Mouse (Mus musculus) lung, embryonic 16.5 days (tissue): ENCODE measurements around the gene Elovl6. TPM values are rescaled to one million over a fixed set of nuclear protein-coding genes. Genes with fewer than 3 reads are reported as not detected.

Experiments
- ATAC-seq: fragments of 200-750 bp; cut with Nextera tagmentation; 2 replicates; pipeline ENCODE4 v1.8.0; 2017; ENCODE audit warnings: low read depth, mild to moderate bottlenecking, moderate library complexity
- H3K27ac ChIP-seq: fragments of 300-500 bp; sonication (generic); 2 replicates; pipeline ENCODE4 v1.5.1; 2014; ENCODE audit warnings: mild to moderate bottlenecking, control low read depth, low read length
- H3K27me3 ChIP-seq: fragments of 300-500 bp; sonication (generic); 2 replicates; pipeline ENCODE4 v1.6.1; 2014; ENCODE audit warnings: low read depth, low read length, mixed read lengths; ENCODE audit not compliant: control insufficient read depth, insufficient read depth
- H3K36me3 ChIP-seq: fragments of 300-500 bp; sonication (generic); 2 replicates; pipeline ENCODE4 v1.6.1; 2014; ENCODE audit warnings: low read length; ENCODE audit not compliant: control insufficient read depth, insufficient read depth
- H3K4me1 ChIP-seq: fragments of 300-500 bp; sonication (generic); replicated peaks from 2 replicates; pipeline ENCODE4 v1.6.1; 2014; ENCODE audit warnings: low read length, mixed read lengths; ENCODE audit not compliant: control insufficient read depth, insufficient read depth
- H3K4me2 ChIP-seq: fragments of 300-500 bp; sonication (generic); 2 replicates; pipeline ENCODE4 v1.6.1; 2014; ENCODE audit warnings: low read depth, low read length, control low read depth
- H3K4me3 ChIP-seq: fragments of 300-500 bp; sonication (generic); 2 replicates; pipeline ENCODE4 v1.5.1; 2014; ENCODE audit warnings: mild to moderate bottlenecking, low read length, control low read depth
- H3K9ac ChIP-seq: fragments of 300-500 bp; sonication (generic); 2 replicates; pipeline ENCODE4 v1.6.1; 2014; ENCODE audit warnings: low read length, control low read depth
- H3K9me3 ChIP-seq: fragments of 300-500 bp; sonication (generic); 2 replicates; pipeline ENCODE4 v1.6.1; 2016; ENCODE audit warnings: low read length; ENCODE audit not compliant: control insufficient read depth
- WGBS: fragments of 180-500 bp; shearing (Covaris S2); extraction: QIAGEN DNeasy Blood & Tissue Kit; methylation state at CpG from one replicate; pipeline ENCODE4 v1.1.7; 2014; 5-methylcytosine and 5-hydroxymethylcytosine counted together
- polyA plus RNA-seq: library from polyadenylated mRNA; unstranded; fragments of >200 nt; fragmentation: Nextera tagmentation; extraction: Ambion mirVana; gene quantifications from 2 replicates; pipeline ENCODE4 v1.2.1, GENCODE M21; 2015

The Elovl6 gene
- polyA plus RNA-seq, 1 experiment from 2014 or later, result 12.3 TPM

DNA sequence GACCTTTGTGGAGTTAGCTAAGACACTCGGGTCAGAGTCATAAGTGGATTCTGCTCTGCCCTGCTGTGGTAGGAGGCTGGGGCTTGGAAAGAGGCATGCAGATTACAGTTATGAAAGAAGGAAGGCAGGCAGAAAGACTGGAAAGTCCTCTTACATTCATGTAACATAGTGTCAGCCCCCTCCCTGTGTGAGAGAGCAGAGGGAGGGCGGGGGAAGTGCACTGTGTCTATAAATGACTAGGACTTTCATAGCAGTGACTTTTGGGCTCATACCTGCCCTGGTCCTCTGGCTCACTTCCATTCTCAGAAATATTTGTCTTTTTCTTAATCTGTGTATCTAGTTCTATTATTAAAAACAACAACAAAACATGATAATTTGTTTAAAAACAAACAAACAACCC is 33.9 kb downstream of the Elovl6 start:
- Histone ChIP-seq H3K36me3 (no peaks in the 10 kb centered on the region), H3K27me3 (no peaks in the 10 kb centered on the region), H3K9ac (no peak overlapping the region), H3K4me2 (no peak overlapping the region), H3K27ac (no peak overlapping the region), H3K9me3 (no peaks in the 10 kb centered on the region), H3K4me1 (no peaks in the 10 kb centered on the region), H3K4me3 (no peak overlapping the region)
- WGBS, result 78% methylated on average over 2 of the region's 2 CpGs
- ATAC-seq, result no peak

DNA sequence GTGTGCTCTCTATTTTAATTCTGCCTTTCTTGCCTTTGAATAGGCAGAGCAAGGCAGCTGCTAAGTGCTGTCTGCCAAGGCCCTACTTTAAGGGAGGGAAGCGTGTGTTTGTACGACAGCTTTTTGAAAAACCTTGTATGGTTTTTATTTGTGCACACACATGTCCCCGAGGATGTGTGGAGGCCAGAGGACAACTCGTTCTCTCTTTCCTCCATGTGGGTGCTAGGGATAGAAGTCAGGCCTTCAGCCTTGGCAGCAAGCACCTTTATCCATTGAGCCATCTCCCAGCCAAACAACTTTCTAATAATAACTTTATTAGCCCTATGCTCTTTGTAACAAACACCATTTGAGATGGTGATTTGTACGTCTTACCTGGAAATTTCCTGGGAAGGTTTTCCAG is 34.7 kb downstream of the Elovl6 start:
- Histone ChIP-seq H3K36me3 (no peaks in the 10 kb centered on the region), H3K4me2 (no peak overlapping the region), H3K9me3 (no peaks in the 10 kb centered on the region), H3K27me3 (no peaks in the 10 kb centered on the region), H3K4me3 (no peak overlapping the region), H3K9ac (no peak overlapping the region), H3K4me1 (no peaks in the 10 kb centered on the region), H3K27ac (no peak overlapping the region)
- ATAC-seq, result no peak
- 61% methylated on average over 5 of the region's 5 CpGs for WGBS

DNA sequence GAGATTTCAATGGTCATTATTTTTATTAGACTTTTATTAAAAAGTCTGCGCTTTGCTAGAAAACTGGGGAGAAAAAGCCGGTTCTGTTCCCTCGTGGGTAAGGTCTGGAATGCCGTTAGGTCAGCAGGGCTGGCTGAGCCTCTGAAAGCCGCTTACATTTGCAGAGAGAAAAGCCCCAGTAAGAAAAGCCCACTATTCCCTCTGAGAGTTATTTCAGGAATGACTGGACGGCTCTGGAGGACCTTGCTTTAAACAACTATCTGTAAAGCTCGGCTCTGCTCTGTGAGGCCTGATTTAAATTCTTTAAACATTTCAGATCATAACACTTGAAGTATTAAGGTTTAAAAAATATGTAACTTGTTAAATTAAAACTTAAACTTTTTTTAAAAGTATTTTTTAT is 36.4 kb downstream of the Elovl6 start:
- Histone ChIP-seq H3K4me3 (no peak overlapping the region), H3K9me3 (no peaks in the 10 kb centered on the region), H3K27ac (0 out of 2 replicates have a peak overlapping the region, but pooled peaks have one; percentile 21), H3K27me3 (no peaks in the 10 kb centered on the region), H3K36me3 (no peaks in the 10 kb centered on the region), H3K4me1 (no peaks in the 10 kb centered on the region), H3K9ac (no peak overlapping the region), H3K4me2 (no peak overlapping the region)
- ATAC-seq, result no peak
- 40% methylated on average over 7 of the region's 7 CpGs for WGBS

DNA sequence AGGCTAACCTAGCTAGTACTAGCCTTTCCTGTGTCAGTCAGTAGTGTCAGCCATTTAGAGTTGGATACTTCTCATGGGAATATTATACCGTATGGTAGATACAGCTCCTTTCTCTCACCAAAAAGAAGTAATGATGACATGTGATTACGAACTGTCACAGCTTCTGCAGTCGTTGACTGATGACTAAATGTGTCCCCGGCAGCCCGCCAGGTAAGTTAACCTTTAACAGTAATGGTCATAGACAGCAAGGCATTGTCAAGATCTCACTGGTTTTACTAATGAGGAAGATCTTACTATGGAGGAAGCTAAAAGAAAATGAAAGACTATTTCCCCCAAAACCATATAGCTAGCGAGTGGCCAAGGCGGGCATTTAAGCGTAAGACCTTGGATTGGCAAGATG is 38.8 kb downstream of the Elovl6 start:
- Histone ChIP-seq H3K27me3 (no peaks in the 10 kb centered on the region), H3K9me3 (no peaks in the 10 kb centered on the region), H3K27ac (no peak overlapping the region), H3K4me1 (no peaks in the 10 kb centered on the region), H3K36me3 (no peaks in the 10 kb centered on the region), H3K9ac (no peak overlapping the region), H3K4me3 (no peak overlapping the region), H3K4me2 (no peak overlapping the region)
- WGBS, result 95% methylated on average over 8 of the region's 8 CpGs
- no peak for ATAC-seq

- 94% methylated on average over 5 of the region's 5 CpGs for WGBS
- no peak overlapping the region for H3K4me2 ChIP-seq
Observed at GRCm38 (mm10) chr3:129571642-129572041, 39.5 kb downstream of the Elovl6 start.

GRCm38 (mm10) chr3:129572959-129573358 is 40.8 kb downstream of the Elovl6 start:
- no peak overlapping the region for H3K27ac ChIP-seq

More at GRCm38 (mm10) chr3:129571642-129572041, 39.5 kb downstream of the Elovl6 start:
- H3K9me3 ChIP-seq, result no peaks in the 10 kb centered on the region
- no peaks in the 10 kb centered on the region for H3K36me3 ChIP-seq
- H3K27ac ChIP-seq, result no peak overlapping the region
- no peak overlapping the region for H3K4me3 ChIP-seq
- no peak for ATAC-seq
- no peaks in the 10 kb centered on the region for H3K27me3 ChIP-seq
- H3K4me1 ChIP-seq, result no peaks in the 10 kb centered on the region
- H3K9ac ChIP-seq, result no peak overlapping the region

GRCm38 (mm10) chr3:129573609-129574008 is 41.5 kb downstream of the Elovl6 start:
- H3K4me2 ChIP-seq, result no peak overlapping the region
- H3K36me3 ChIP-seq, result no peaks in the 10 kb centered on the region
- no peaks in the 10 kb centered on the region for H3K27me3 ChIP-seq
- 84% methylated on average over 4 of the region's 4 CpGs for WGBS
- H3K4me1 ChIP-seq, result no peaks in the 10 kb centered on the region
- no peak overlapping the region for H3K4me3 ChIP-seq
- H3K27ac ChIP-seq, result no peak overlapping the region
- no peak overlapping the region for H3K9ac ChIP-seq
- ATAC-seq, result no peak
- H3K9me3 ChIP-seq, result no peaks in the 10 kb centered on the region

More at GRCm38 (mm10) chr3:129572959-129573358, 40.8 kb downstream of the Elovl6 start:
- H3K4me3 ChIP-seq, result no peak overlapping the region
- WGBS, result 67% methylated on average over 4 of the region's 4 CpGs
- no peaks in the 10 kb centered on the region for H3K4me1 ChIP-seq
- H3K9me3 ChIP-seq, result no peaks in the 10 kb centered on the region
- no peaks in the 10 kb centered on the region for H3K36me3 ChIP-seq
- H3K9ac ChIP-seq, result no peak overlapping the region
- no peak for ATAC-seq
- no peak overlapping the region for H3K4me2 ChIP-seq
- no peaks in the 10 kb centered on the region for H3K27me3 ChIP-seq

GRCm38 (mm10) chr3:129575086-129575485 is 42.9 kb downstream of the Elovl6 start:
- H3K27me3 ChIP-seq, result no peaks in the 10 kb centered on the region
- 91% methylated on average over 4 of the region's 4 CpGs for WGBS
- H3K9ac ChIP-seq, result no peak overlapping the region
- no peak overlapping the region for H3K4me3 ChIP-seq
- H3K27ac ChIP-seq, result no peak overlapping the region
- no peak overlapping the region for H3K4me2 ChIP-seq
- H3K36me3 ChIP-seq, result no peaks in the 10 kb centered on the region
- no peaks in the 10 kb centered on the region for H3K9me3 ChIP-seq
- no peak for ATAC-seq
- H3K4me1 ChIP-seq, result no peaks in the 10 kb centered on the region

- H3K4me1 ChIP-seq, result no peaks in the 10 kb centered on the region
- H3K36me3 ChIP-seq, result no peaks in the 10 kb centered on the region
- no peaks in the 10 kb centered on the region for H3K27me3 ChIP-seq
- no peak overlapping the region for H3K9ac ChIP-seq
- no peak overlapping the region for H3K4me2 ChIP-seq
- H3K27ac ChIP-seq, result no peak overlapping the region
- ATAC-seq, result no peak
- H3K4me3 ChIP-seq, result no peak overlapping the region
- H3K9me3 ChIP-seq, result no peaks in the 10 kb centered on the region
- 76% methylated on average over 6 of the region's 6 CpGs for WGBS
Observed at GRCm38 (mm10) chr3:129576522-129576921, 44.4 kb downstream of the Elovl6 start.
